Mouse (Mus musculus): ENCODE data around the gene Gm20662. TPM values are rescaled to one million over a fixed set of nuclear protein-coding genes. Genes with fewer than 3 reads are reported as not detected.
A peak's percentile ranks its signal among the peaks of the same experiment; 100 is the strongest.

The Gm20662 gene
- polyA plus RNA-seq, 1 experiment from 2014 or later = 0.25 TPM

GRCm38 (mm10) chr9:108073141-108073930 is 77.2 kb downstream of the Gm20662 start:
- ATAC-seq (replicated peaks; ENCODE audit: low FRiP score, low read depth) (no peak), DNase-seq (ENCODE audit: low spot score) (no peak)
- no peak overlapping the region for H3K27ac ChIP-seq
- peak overlapping the region; percentile 13; the same call in 1 of the 2 replicates for H3K9ac ChIP-seq (ENCODE audit: low read depth, low read length)
- 0 out of 2 replicates have a peak, but pooled peaks cover 5% of the 10 kb centered on the region for H3K4me1 ChIP-seq (replicated peaks; ENCODE audit: insufficient read depth, low read length)
- no peak overlapping the region for H3K4me3 ChIP-seq (replicated peaks; ENCODE audit: low read depth, low read length)
- H3K4me2 ChIP-seq (ENCODE audit: low read length) = no peak overlapping the region
- TF ChIP-seq CTCF (IDR thresholded peaks at IDR 0.05; ENCODE audit: low read depth) = no peak
- H3K36me3 ChIP-seq (ENCODE audit: insufficient read depth, low read length) = peaks cover 14% of the 10 kb centered on the region; the same call in 1 of the 2 replicates
- H3K9me3 ChIP-seq (replicated peaks; ENCODE audit: low read length) = no peaks in the 10 kb centered on the region
- 55% methylated on average over 7 of the region's 7 CpGs for WGBS
- H3K27me3 ChIP-seq (ENCODE audit: insufficient read depth, low read length) = no peaks in the 10 kb centered on the region

- Histone ChIP-seq H3K9me3 (replicated peaks; ENCODE audit: low read length) (no peaks in the 10 kb centered on the region), H3K36me3 (ENCODE audit: insufficient read depth, low read length) (peaks cover 4% of the 10 kb centered on the region), H3K4me3 (replicated peaks; ENCODE audit: low read depth, low read length) (peak within 1 kb of the TSS; percentile 60), H3K9ac (ENCODE audit: low read depth, low read length) (peak within 1 kb of the TSS; percentile 86), H3K4me1 (replicated peaks; ENCODE audit: insufficient read depth, low read length) (0 out of 2 replicates have a peak, but pooled peaks cover 9% of the 10 kb centered on the region), H3K4me2 (ENCODE audit: low read length) (peak within 1 kb of the TSS; percentile 92), H3K27me3 (ENCODE audit: insufficient read depth, low read length) (no peaks in the 10 kb centered on the region), H3K27ac (peak within 1 kb of the TSS; percentile 60; the same call in 1 of the 2 replicates)
- ATAC-seq (replicated peaks; ENCODE audit: low FRiP score, low read depth) (no peak), DNase-seq (ENCODE audit: low spot score) (no peak)
- WGBS = 82% methylated on average over 5 of the region's 5 CpGs
- TF ChIP-seq CTCF (IDR thresholded peaks at IDR 0.05; ENCODE audit: low read depth) = no peak
Observed at GRCm38 (mm10) chr9:108080168-108080567, 84.0 kb downstream of the Gm20662 start, which contains the start of gene Mst1. Gene Mst1, plus strand, starts transcription at chr9:108080436.

- Histone ChIP-seq H3K4me3 (replicated peaks; ENCODE audit: low read depth, low read length) (no peak overlapping the region; the same call in 1 of the 2 replicates), H3K9me3 (replicated peaks; ENCODE audit: low read length) (no peaks in the 10 kb centered on the region), H3K36me3 (ENCODE audit: insufficient read depth, low read length) (peaks cover 24% of the 10 kb centered on the region), H3K9ac (ENCODE audit: low read depth, low read length) (no peak overlapping the region), H3K27me3 (ENCODE audit: insufficient read depth, low read length) (no peaks in the 10 kb centered on the region), H3K27ac (no peak overlapping the region), H3K4me1 (replicated peaks; ENCODE audit: insufficient read depth, low read length) (0 out of 2 replicates have a peak, but pooled peaks cover 9% of the 10 kb centered on the region), H3K4me2 (ENCODE audit: low read length) (peak overlapping the region; percentile 32)
- TF ChIP-seq CTCF (IDR thresholded peaks at IDR 0.05; ENCODE audit: low read depth) = no peak
- ATAC-seq (replicated peaks; ENCODE audit: low FRiP score, low read depth) = no peak
- DNase-seq (ENCODE audit: low spot score) = no peak
- 2% methylated on average over 19 of the region's 19 CpGs for WGBS
Observed at GRCm38 (mm10) chr9:108082549-108082948, 86.4 kb downstream of the Gm20662 start.

- DNase-seq (ENCODE audit: low spot score) (no peak), ATAC-seq (replicated peaks; ENCODE audit: low FRiP score, low read depth) (no peak)
- peak within 1 kb of the TSS; percentile 32 for H3K4me2 ChIP-seq (ENCODE audit: low read length)
- peaks cover 28% of the 10 kb centered on the region for H3K36me3 ChIP-seq (ENCODE audit: insufficient read depth, low read length)
- no peak within 1 kb of the TSS for H3K27ac ChIP-seq
- no peak within 1 kb of the TSS; the same call in 1 of the 2 replicates for H3K4me3 ChIP-seq (replicated peaks; ENCODE audit: low read depth, low read length)
- no peak for TF ChIP-seq CTCF (IDR thresholded peaks at IDR 0.05; ENCODE audit: low read depth)
- H3K9ac ChIP-seq (ENCODE audit: low read depth, low read length) = no peak within 1 kb of the TSS
- no peaks in the 10 kb centered on the region for H3K27me3 ChIP-seq (ENCODE audit: insufficient read depth, low read length)
- H3K4me1 ChIP-seq (replicated peaks; ENCODE audit: insufficient read depth, low read length) = 0 out of 2 replicates have a peak, but pooled peaks cover 7% of the 10 kb centered on the region
- H3K9me3 ChIP-seq (replicated peaks; ENCODE audit: low read length) = no peaks in the 10 kb centered on the region
- WGBS = 24% methylated on average over 12 of the region's 12 CpGs
Observed at GRCm38 (mm10) chr9:108082988-108083431, 86.9 kb downstream of the Gm20662 start, which contains the start of gene Rnf123. Gene Rnf123, minus strand, starts transcription at chr9:108083346.

- DNase-seq (ENCODE audit: low spot score) = no peak
- Histone ChIP-seq H3K27ac (no peak overlapping the region), H3K4me2 (ENCODE audit: low read length) (no peak overlapping the region), H3K9me3 (replicated peaks; ENCODE audit: low read length) (no peaks in the 10 kb centered on the region), H3K9ac (ENCODE audit: low read depth, low read length) (no peak overlapping the region), H3K27me3 (ENCODE audit: insufficient read depth, low read length) (no peaks in the 10 kb centered on the region), H3K36me3 (ENCODE audit: insufficient read depth, low read length) (peaks cover 29% of the 10 kb centered on the region), H3K4me3 (replicated peaks; ENCODE audit: low read depth, low read length) (no peak overlapping the region), H3K4me1 (replicated peaks; ENCODE audit: insufficient read depth, low read length) (0 out of 2 replicates have a peak, but pooled peaks cover 2% of the 10 kb centered on the region)
- ATAC-seq (replicated peaks; ENCODE audit: low FRiP score, low read depth) = no peak
- no peak for TF ChIP-seq CTCF (IDR thresholded peaks at IDR 0.05; ENCODE audit: low read depth)
- 73% methylated on average over 6 of the region's 6 CpGs for WGBS
Observed at GRCm38 (mm10) chr9:108083561-108083960, 87.4 kb downstream of the Gm20662 start.

GRCm38 (mm10) chr9:108085261-108085660 is 89.1 kb downstream of the Gm20662 start:
- Histone ChIP-seq H3K4me1 (replicated peaks; ENCODE audit: insufficient read depth, low read length) (no peaks in the 10 kb centered on the region), H3K27ac (no peak overlapping the region), H3K4me2 (ENCODE audit: low read length) (no peak overlapping the region), H3K27me3 (ENCODE audit: insufficient read depth, low read length) (no peaks in the 10 kb centered on the region), H3K9ac (ENCODE audit: low read depth, low read length) (no peak overlapping the region), H3K9me3 (replicated peaks; ENCODE audit: low read length) (no peaks in the 10 kb centered on the region), H3K4me3 (replicated peaks; ENCODE audit: low read depth, low read length) (no peak overlapping the region), H3K36me3 (ENCODE audit: insufficient read depth, low read length) (peaks cover 45% of the 10 kb centered on the region)
- 87% methylated on average over 4 of the region's 4 CpGs for WGBS
- TF ChIP-seq CTCF (IDR thresholded peaks at IDR 0.05; ENCODE audit: low read depth) = no peak
- no peak for ATAC-seq (replicated peaks; ENCODE audit: low FRiP score, low read depth)
- DNase-seq (ENCODE audit: low spot score) = no peak

All from kidney, postnatal 0 days (tissue).